Mouse (Mus musculus) erythroblast, embryonic 14.5 days (primary cell): ENCODE measurements around the gene Ccdc186.

Experiments used
- GATA1 ChIP-seq: IDR thresholded peaks from 2 replicates; pipeline ENCODE4 v1.6.1; 2012; ENCODE audit warnings: low read length, inconsistent platforms, mixed read lengths
- TAL1 ChIP-seq: IDR thresholded peaks from 3 replicates; pipeline ENCODE4 v1.6.1; 2012; ENCODE audit warnings: low read length, inconsistent platforms, mixed read lengths

GRCm38 (mm10) chr19:56772158-56772557 is 49.8 kb downstream of the Ccdc186 start:
- TF ChIP-seq GATA1: no peak
- no peak for TF ChIP-seq TAL1
